In the genomic region with DNA sequence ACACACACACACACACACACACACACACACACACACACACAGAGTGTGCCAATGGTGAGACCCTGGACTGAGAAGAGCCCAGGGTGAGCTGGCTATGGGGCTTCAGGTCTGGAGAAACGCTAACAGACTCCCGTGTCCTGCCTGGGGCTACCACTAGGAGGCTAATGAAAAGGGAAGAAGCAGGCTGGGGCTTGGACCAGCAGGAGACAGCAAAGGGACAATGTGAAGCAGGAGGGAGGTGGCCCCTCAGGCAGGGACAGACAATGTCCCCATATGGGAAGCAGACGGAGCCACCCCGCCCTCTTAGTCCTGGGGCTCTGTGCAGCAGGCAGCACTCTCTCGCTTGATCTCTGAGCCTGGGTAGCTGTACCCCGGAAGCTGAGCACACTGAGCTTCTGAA, we compare ENCODE assay signal across 7 mouse cellular contexts.
A peak's percentile ranks its signal among the peaks of the same experiment; 100 is the strongest.
DNase-seq lines count a peak whose midpoint lies in the region; ATAC-seq and TF ChIP-seq lines count a peak whose summit lies in the region.

No protein-coding gene starts in this region.

- peaks cover 5% of the 10 kb centered on the region for H3K4me1 ChIP-seq in liver, adult 2 months (ENCODE audit: control insufficient read depth, insufficient read depth, low read length)
- no peaks in the 10 kb centered on the region for H3K4me1 ChIP-seq in liver, embryonic 11.5 days (replicated peaks; ENCODE audit: control insufficient read depth, insufficient read depth, low read length)
- H3K4me1 ChIP-seq in lung, adult 2 months (ENCODE audit: control insufficient read depth, insufficient read depth, low read length), result no peaks in the 10 kb centered on the region

- no peak overlapping the region for H3K27ac ChIP-seq in liver, adult 2 months (replicated peaks; ENCODE audit: insufficient read depth, low read depth, low read length)
- H3K27ac ChIP-seq in liver, embryonic 11.5 days (ENCODE audit: low read depth, low read length), result no peak overlapping the region

- no peaks in the 10 kb centered on the region for H3K36me3 ChIP-seq in liver, adult 2 months (ENCODE audit: control insufficient read depth, insufficient read depth, low read length)
- no peaks in the 10 kb centered on the region for H3K36me3 ChIP-seq in liver, embryonic 11.5 days (ENCODE audit: control insufficient read depth, insufficient read depth, low read length)

- in situ Hi-C loops in Patski (cut with MboI; ENCODE audit: low pct_unique_long_range_greater_than_20kb), result no loop called here

- POLR2A ChIA-PET in Patski (lab: Charles Lee), result no interaction called here

- ATAC-seq in liver, embryonic 11.5 days (replicated peaks; ENCODE audit: low FRiP score), result no peak
- peak; percentile 66 for ATAC-seq in Patski
- peak; percentile 49 to 76; a peak in 3 of 4 replicates for ATAC-seq in hematopoietic stem cell, adult 5-6 weeks (replicated peaks in 1 of 2; ENCODE audit: insufficient read depth in 1 of 2, low FRiP score in 2 of 2, low TSS enrichment in 1 of 2, low read depth in 1 of 2, poor library complexity in 2 of 2, severe bottlenecking in 2 of 2)

- peak; percentile 65 for TF ChIP-seq CTCF in liver, adult 2 months (IDR thresholded peaks at IDR 0.05; ENCODE audit: low read depth, low read length)
- peak; percentile 88 for TF ChIP-seq CTCF in Patski (IDR thresholded peaks at IDR 0.05)
- peak; percentile 40; the same call in 1 of the 2 replicates for TF ChIP-seq CTCF in lung, adult 2 months (IDR thresholded peaks at IDR 0.05; ENCODE audit: insufficient read depth, low read length)

- no peak for TF ChIP-seq POLR2A in liver, adult 2 months (IDR thresholded peaks at IDR 0.05; ENCODE audit: extremely low read depth, insufficient read depth, low read length)
- TF ChIP-seq POLR2A in lung, adult 2 months (IDR thresholded peaks at IDR 0.05; ENCODE audit: borderline replicate concordance, extremely low read depth, low read depth, low read length), result no peak

- 15% methylated on average over 6 of the region's 6 CpGs for WGBS in liver, adult 2 months
- 8% methylated on average over 6 of the region's 6 CpGs for WGBS in liver, embryonic 11.5 days
- WGBS in lung, adult 2 months, result 8% methylated on average over 6 of the region's 6 CpGs

- no peaks in the 10 kb centered on the region for H3K9me3 ChIP-seq in liver, embryonic 11.5 days (ENCODE audit: control insufficient read depth, low read length)

- no peak overlapping the region for H3K9ac ChIP-seq in liver, adult 2 months (ENCODE audit: low read depth, low read length)
- H3K9ac ChIP-seq in liver, embryonic 11.5 days (ENCODE audit: low read depth, low read length), result no peak overlapping the region

- H3K4me2 ChIP-seq in liver, embryonic 11.5 days, result no peak overlapping the region

- no peak overlapping the region for H3K4me3 ChIP-seq in liver, adult 2 months (ENCODE audit: insufficient read depth, low read depth, low read length)
- H3K4me3 ChIP-seq in liver, embryonic 11.5 days (ENCODE audit: low read depth, low read length), result no peak overlapping the region
- no peak overlapping the region for H3K4me3 ChIP-seq in lung, adult 2 months (replicated peaks; ENCODE audit: extremely low read depth, low read depth, low read length)

- CTCF ChIA-PET in Patski (lab: Charles Lee), result interaction anchor here (0.8 to 1.3 kb wide), 4 partner anchors 8 to 69 kb away, joined by 3 to 4 read pairs (median 3); no protein-coding TSS in a partner anchor

- H3K79me2 ChIP-seq in liver, adult 2 months (ENCODE audit: control insufficient read depth, insufficient read depth, low read length), result no peaks in the 10 kb centered on the region

- peaks cover 6% of the 10 kb centered on the region; the same call in 1 of the 2 replicates for H3K27me3 ChIP-seq in liver, adult 2 months (ENCODE audit: control insufficient read depth, insufficient read depth, low read length)
- H3K27me3 ChIP-seq in liver, embryonic 11.5 days (replicated peaks; ENCODE audit: control insufficient read depth, insufficient read depth, low read length), result peaks cover 37% of the 10 kb centered on the region
- peaks cover 5% of the 10 kb centered on the region for H3K27me3 ChIP-seq in Patski

- DNase-seq in liver, adult 2 months (ENCODE audit: extremely low read depth, low read depth, low spot score), result no peak
- DNase-seq in liver, embryonic 11.5 days (ENCODE audit: low spot score), result no peak
- no peak for DNase-seq in Patski (ENCODE audit: low read depth, low spot score)
- peak; percentile 75 to 80 for DNase-seq in cerebellum, postnatal 10 days
- DNase-seq in lung, adult 2 months, result peak; percentile 7
- DNase-seq in urinary bladder, postnatal 36 days (ENCODE audit: low spot score in 2 of 2), result peak; percentile 9 to 19

Comparison
In these comparisons a context has a peak if more than half of its experiments do, and no peak if none do; other contexts are left out.
1. DNase-seq: peak in cerebellum, postnatal 10 days (2 of 2), lung, adult 2 months (single experiment) and urinary bladder, postnatal 36 days (2 of 2); none in liver, adult 2 months (single experiment), liver, embryonic 11.5 days (single experiment) and Patski (single experiment).
2. Peak in every context shown above with its lines, with median percentiles within 50 percentile points of each other: CTCF ChIP-seq.